Mouse (Mus musculus): Measurements from ENCODE around the gene Fasn.

GRCm38 (mm10) chr11:120873206-120873605, 48.9 kb upstream of the Fasn start:
- TF ChIP-seq EP300 (optimal IDR thresholded peaks at IDR 0.05) (no peak), CTCF (IDR thresholded peaks at IDR 0.05; ENCODE audit: low read depth) (no peak)

Measured in stomach, postnatal 0 days (tissue).